Mouse (Mus musculus) retina, embryonic 14.5 days (tissue): Measurements from ENCODE around the gene Usp47.
A peak's percentile ranks its signal among the peaks of the same experiment; 100 is the strongest.

Source experiments
- DNase-seq: peaks from one replicate; pipeline ENCODE4 v3.0.0-alpha.2; 2015; ENCODE audit warnings: low spot score

The Usp47 gene

DNA sequence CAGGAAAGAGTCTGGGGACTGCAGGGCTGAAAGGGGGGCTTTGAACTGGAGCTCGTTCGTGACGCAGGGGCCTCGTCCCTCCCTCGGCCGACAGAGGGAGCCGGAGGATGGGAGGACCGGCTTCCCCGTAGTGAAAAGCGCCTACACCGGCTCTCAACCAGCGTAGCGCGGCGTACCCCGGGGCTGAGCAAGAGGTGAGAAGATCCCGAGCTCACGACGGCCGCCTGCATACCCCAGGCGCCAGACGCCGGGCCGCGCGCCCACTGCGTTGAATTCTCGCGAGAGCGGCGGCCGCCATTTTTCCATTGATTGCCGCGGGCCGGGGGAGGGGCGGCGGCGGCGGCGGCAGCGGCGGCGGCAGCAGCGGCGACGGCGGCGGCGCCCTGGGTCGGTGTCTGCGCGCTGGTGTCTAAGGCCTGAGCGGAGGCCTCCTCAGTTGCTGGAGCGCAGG is at the start of gene Usp47:
Gene Usp47 (plus strand): TSS at position 355 of the 451 bp plus-strand sequence.
- DNase-seq = peak; percentile 88

DNA sequence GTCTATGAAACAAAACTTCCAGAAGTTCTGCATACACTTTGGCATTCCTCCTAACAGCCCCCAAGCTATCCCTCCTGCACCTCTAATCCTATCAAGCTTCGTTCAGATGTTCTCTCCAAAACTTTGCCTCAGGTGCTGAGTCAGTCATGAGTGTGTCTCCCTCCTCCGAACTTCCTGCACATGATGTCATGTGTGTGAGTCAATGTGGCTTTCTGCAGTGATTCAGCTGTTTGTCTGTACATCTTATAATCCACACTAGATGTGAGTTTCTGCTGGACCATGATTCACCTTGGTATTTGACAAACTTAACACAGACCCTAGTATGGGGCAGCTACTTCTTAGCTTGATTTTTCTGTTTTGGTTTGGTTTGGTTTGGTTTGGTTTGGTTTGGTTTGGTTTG is 46.9 kb upstream of the Usp47 start:
- DNase-seq = no peak

DNA sequence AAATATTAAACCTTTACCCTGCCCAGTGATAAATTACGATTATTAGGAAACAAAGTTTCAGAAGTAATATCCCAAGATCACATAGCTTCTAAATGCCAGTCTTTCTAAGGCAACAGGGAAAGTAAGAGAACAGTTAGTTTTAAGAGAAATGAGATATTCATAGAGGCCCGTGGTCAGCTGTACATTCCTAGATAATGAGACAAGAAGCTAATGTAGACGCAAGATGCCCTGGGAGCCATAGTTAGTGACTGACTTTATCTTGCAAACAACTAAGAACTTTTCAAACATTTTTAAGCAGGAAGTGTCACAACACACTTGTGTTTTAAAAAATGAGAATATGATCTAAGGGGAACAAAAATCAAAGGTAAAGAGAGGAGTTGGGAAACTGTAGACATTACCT is 45.4 kb upstream of the Usp47 start:
- no peak for DNase-seq

DNA sequence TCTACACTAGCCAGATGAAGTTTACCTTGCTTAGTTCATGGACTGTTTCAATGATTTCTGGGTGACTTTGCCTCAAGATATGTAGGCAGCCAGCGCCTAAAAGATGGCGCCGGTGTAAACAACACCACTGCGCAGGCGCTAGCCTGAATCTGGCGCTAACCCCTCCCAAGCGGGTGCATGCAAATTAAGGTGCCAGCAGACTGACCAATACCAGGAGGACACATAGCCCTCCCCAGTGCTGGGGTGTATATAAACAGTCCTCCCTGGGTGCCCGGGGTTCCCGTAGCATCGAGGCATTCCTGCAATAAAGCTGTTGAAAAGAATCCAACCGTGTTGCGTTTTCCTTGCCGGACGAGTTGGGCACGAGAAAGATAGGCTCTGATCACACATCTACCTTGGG is 41.0 kb upstream of the Usp47 start:
- DNase-seq = no peak

DNA sequence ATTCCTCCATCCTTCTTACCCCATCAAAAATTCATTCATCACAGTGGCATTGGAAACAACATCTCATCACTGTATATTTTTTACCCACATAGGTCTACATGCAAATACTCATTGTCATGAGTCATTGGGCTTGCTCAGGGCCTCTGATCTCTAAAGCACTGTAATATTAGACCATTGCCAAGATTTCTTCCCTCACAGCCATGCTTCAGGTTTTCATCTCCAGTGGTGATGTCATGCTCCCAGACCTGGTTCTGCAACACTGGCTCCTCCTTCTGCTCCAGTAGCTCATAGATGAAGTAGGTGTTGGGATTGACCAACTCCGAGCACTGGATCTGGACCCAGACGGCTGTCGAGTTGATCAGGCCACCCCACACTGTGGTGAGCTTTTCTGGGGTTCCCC is 38.8 kb upstream of the Usp47 start:
- no peak for DNase-seq

DNA sequence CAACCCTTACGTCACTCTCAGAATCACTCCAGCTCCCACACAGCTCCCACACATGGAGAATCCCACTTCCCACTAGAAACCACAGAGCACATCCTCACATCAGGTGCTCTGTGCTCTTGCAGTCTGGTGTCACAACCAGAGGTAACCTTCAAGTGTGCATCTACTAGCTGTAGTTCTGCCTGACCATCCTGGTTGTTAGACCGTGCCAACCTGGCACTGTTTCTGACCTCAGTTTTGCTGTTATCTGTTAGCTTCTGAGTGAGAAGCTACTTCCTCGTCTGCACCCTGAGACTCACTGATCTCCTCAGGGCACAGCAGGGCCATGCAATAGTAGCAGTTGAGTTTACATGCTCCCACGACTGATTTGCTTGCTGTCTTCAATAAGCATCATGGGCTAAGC is 38.0 kb upstream of the Usp47 start:
- DNase-seq = no peak

DNA sequence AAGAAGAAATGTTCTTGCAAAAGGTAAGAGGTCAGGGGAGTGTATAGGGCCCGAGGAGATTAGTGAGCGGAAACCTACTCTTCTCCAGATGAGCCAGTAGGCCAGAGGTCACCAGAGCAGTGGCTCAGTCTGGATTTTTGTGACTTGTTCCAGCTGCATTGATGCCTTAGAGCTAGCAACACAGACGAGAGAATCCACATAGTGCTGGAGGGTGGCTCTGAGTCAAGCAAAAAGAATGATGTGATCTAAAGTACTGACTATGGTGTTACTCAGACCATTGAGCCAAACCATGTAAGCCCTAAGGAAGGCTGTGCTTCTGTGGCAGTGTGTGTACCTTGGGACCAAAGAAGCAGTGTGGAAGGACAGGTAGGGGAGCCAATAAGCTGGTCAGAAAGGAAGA is 36.4 kb upstream of the Usp47 start:
- DNase-seq = no peak

DNA sequence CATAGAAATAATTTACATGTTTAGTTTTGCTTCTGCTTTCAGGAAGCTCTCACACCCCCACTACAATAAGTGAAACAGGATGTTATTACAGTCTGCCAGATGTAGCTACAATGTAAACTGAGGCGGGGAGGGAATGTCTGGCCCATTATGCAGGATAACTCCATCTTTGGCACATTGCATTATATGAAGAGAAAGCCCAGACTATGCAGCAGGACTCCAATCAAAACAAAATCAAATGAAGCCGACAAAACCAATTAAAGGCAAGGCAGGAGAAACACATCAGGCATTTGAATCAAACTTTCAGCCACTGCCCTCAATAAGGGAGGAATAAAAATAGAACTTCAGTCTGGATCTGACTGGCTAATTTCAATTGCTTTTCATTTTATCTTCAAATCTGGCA is 25.9 kb upstream of the Usp47 start:
- DNase-seq = no peak

DNA sequence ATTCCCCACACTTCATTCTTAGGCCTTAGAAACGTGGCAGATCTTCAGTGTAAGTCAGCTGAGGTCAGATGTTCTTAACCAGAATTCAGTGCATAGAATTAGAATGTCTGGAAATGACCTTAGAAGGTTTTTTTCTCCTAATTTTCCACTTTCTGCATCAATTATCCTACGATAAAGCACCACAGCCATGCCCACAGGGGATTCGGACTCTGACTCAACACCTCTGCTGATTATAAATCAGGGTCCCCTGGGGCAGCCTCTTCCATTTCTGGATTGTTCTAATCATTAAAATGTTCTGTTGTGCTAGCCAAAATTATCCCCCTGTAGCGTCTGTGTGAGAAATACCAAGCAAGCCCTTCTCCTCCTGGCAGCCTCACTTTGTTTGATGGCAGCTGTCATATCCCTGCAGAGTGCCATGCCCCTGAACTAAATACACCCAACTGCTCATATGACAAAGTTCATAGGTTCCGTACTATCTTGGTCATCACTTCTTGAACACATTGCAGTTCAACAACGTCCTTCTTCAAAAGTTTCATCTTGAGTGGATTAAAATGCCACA is 24.8 kb upstream of the Usp47 start:
- DNase-seq = no peak

DNA sequence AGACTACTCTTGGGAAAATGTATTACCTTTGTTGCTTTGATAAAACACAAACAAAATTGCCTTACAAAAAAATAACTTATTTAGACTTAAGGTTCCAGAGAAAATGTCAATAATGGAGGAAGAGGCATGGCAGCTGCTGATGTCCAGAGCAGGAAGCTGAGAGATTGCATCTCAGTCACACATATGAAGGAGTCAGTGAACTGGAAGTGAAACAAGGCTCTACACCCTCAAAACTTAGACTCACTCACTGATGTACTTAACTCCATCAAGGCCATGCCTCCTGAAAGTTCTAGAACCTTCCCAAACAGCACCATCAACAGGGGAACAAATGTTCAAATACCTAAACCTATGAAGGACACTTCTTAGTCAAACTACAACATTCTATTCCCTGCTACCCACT is 23.9 kb upstream of the Usp47 start:
- no peak for DNase-seq

DNA sequence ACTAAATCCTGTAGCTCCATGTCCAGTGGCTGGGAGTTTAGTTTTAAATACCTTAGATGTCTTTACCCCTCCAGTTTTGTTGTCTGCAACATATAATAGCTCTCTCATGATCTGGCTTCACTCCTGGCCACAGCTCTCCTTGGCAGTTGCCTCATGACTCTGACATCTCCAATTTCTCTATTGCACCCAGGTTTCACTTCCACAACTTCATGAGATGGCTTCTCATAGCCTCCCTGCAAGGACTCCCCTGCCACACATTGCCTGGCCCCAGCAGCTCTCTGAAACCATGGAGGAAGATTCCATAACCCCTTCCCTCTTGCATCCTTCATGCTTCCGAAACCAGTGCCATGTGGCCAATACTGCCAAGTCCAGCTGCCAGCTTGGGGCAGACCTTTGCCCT is 23.1 kb upstream of the Usp47 start:
- DNase-seq = no peak

DNA sequence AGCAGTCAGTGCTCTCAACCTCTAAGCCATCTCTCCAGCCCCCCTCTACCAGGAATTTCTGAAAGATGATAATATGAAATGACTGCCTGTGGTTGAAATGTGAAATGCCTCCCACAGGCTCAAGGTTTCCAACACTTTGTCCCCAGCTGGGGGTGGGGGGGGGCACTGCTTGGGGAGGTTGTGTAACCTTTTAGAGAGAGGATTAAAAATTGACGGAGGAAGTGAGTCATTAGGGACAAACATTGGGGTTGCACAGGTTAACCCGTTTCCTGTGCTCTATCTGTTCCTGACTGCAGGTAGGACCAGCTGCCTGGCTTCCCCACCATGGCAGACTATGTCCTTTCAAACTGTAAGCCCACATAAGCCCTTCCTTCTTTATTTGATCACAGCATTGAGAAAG is 12.8 kb upstream of the Usp47 start:
- no peak for DNase-seq

DNA sequence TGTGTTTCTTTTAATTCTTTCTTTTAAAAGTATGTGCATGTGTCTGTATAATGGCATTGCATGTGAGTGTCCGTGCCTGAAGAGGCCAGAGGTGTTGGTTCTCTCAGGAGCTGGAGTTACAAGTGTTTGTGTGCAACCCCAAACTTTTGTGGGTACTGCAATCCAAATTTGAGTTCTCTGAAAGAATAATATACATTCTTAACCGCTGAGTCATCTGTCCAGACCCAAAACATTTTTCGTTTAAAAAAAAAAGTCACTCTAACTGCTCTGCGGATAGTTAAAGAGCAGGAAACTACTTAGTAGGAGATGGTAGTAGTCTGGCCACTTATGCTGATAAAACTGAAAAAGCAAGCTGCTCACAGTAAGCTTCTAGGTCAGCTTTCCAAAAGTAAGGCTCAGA is 12.3 kb upstream of the Usp47 start:
- no peak for DNase-seq

DNA sequence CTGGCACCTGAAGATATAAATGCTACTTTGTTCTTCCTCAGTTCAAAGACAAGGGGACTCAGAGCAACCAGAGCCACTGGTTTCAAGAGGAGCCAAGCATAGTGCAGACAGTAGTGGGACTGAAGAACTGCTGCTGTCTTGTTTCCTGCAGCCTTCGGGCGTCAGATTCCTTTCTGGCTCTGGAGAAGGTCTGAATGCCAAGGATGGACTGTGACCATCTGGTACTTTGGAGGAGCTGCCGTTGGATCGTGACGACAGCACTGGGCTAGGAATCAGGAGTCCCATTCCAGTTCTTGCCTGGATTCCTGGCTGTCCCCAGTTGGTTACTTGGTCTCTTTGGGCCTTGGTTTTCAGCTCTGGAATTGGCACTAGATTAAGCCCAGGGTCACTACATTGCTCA is 11.2 kb upstream of the Usp47 start:
- DNase-seq = no peak

DNA sequence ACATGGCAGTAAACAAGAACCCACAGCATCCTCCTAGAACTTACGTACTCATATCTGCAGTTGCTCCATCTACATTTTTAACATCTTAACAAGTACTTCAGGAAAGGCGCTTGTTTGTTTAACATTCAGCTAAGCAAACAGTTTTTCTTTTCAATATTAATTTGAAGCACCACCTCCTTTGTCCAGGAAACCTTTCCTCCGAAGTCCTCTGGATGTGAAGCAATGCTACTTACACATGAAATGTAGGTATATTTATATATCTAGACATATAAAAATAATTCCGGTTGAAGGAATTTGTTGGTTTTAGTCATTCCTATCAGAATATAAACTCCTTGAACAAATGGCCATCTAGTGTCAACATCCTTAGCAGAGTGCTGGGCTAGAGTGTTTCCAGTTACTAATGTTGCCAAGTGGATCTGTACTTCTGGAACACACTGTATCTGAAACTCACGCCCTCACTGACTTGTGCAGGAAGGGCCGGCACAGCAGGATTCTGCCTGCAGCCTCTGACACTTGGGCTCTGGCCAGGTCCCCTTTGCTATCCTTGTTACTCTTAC is 10.6 kb upstream of the Usp47 start:
- DNase-seq = no peak

DNA sequence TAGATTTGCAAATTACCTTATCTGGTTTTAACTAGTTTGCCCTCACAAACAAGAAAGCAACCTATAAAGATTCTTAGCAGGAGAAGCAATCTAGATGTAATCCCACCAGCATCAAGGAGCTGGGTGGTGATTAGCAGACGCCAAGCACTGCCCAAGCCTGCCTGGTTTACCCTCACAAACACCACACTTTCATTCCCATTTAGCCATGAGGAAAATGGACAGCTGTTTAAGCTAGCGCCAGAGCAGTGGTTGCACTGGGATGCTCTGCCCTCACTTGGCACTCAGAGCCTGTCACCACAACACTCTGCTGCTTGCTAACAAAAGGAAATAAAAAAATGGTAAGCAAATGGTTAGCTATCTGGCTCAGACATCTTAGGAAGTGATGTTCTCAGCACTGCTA is 9.2 kb upstream of the Usp47 start:
- DNase-seq = no peak

DNA sequence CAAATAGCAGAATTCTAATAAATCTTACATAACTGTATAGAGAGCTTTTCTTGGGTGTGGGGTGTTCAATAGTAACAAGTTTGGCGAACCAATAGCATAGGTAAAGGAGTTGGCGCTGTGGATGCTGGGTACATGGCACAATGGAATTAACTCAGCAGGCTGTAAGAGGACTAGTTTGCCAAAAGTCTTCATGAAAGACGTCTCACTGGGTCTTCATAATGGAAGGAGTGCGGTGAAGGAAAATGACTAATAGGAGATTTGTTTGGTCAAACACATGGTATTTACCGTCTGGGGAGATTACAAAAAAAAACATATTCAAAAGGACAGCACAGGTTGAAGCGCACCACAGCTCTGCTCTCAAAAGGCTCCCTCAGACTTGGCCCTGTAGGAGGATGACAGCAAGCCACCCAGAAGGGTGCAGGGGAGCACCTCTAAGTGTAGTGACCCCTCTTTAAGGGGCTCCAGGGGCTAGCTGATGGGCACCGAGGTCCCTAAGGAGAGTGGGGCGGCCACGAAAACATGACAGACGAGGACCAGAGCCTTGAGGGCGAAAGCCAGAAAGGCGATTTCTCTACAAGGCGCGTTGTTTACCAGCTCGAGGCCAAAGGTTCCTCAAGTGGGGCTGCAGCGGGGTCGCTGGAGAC is 676 bp upstream of the Usp47 start:
- DNase-seq = no peak

DNA sequence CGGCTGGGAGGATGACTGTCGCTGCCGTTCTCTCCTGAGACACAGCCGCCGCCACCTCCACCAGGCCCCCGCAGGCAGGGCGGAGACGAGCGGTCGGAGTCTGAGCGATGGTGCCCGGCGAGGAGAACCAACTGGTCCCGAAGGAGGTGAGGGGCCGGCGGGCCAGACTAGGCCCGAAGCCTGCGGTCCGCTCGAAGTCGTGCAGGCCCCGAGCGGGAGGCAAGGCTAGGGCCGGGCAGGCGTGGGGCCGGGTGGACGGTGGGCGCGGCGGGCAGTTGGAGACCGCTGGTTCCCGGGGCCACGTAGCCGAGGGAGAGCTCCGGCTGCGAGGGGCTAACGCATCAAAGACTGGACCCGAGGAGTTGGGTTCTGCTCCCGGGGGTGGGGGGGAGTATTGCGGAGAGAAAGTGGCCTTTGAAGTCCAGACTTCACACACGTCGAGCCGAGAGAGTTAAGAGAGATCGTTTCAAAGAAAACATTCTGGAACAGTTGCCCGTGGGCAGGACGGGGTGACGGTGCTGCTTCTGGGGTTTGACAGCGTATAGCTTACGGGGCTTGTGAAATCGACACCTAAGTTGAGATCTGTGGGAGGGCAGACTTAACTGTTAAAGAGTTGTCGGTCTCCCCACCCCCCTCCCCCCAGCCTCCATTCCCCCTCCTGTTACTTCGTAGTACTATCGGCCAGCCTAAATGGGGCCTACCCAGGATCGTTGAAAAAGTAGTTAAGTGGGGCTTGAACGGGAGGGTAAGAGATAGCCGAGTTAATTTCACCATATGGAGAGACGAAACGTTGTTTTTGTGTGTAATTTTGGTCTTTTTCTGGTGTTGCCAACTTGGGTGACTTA is 519 bp downstream of the Usp47 start:
- DNase-seq = no peak

DNA sequence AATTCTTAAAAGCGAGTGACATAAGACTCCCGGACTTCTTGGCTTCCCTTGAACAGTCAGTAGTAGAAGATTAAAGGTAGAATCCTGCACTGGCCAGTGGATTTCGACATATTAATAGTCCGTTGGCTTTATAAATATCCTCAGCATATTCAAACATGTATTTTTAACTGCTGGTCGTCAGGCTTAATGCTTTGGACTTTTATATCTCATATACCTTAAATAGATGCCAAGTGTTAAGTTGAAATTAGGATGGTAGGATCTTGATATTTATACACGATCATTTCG is 1.1 kb downstream of the Usp47 start:
- DNase-seq = no peak

DNA sequence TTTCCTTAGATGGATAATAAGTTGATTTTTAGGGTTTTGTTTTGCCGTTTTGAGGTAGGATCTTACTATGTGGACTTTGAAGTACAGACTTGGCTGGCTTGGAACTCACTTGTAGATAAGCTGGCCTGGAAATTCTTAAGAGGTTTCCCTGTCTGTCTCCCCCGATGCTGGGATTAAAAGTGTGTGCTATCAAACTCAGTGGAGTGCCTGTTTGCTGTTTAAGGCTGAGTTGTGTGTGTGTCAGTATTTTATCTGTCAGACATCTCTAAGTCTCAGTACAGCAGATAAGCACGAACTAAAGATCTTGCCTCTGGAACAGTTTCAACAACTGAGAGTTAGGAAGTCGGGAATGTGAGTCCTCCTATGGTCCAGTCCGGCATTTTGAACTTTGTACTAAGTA is 1.6 kb downstream of the Usp47 start:
- no peak for DNase-seq

DNA sequence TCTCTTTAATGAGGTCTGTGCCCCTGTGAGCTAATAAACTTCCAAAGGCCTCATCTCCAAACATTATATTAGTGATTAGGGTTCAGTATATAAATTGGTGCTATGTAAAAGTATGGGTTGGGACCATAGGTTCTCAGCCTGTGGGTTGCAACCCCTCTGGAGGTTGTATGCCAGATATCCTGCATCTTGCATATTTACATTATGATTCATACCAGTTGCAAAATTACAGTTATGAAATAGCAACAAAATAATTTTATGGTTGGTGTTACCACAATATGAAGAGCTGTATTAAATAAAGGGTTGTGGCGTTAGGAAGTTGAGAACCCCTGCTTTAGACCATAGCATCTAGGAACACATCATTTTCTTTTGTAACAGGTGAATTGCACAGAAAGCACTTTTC is 7.3 kb downstream of the Usp47 start:
- DNase-seq = no peak

DNA sequence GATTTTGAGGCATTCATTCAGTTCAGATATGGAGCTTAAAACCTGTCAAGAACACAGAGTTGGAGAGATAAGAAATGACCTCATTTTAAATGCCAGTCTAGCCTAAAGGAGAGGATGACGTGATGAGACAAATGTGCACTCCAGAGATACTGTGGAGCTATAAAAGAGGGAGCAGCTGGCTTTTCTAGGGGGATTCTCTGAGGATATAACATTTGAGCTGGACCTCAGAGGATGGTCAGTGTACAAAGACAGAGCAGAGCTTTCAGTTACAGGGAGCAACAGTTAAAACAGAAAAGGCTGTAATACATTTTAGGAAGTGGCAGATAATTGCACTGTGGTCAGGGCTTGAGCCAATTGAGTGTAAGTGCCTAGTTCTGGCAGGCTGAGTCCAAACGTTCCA is 12.5 kb downstream of the Usp47 start:
- peak; percentile 16 for DNase-seq

DNA sequence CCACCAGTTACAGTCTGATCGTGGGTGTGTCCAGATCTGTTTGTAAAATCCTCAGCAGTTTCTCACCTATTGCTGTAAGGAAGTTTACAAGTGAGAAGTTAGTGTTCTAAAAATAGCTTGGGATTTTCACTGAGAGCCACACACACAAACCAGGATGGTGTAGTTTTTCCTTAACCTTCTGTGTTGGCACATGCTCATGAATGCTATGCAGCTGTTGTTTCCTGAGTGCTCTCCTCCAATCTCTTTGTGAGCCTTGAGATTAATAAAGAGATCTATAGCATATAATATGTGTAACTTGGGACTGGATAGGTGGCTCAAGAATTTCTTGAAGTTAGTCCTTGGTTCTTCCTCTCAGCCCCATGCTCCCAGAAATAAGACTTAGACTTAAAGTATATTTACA is 13.3 kb downstream of the Usp47 start:
- no peak for DNase-seq
